Mouse (Mus musculus): Measurements from ENCODE around the gene Cnn1. TPM values are rescaled to one million over a fixed set of nuclear protein-coding genes. Genes with fewer than 3 reads are reported as not detected.
A peak's percentile ranks its signal among the peaks of the same experiment; 100 is the strongest.

Gene Cnn1
- polyA plus RNA-seq, 1 experiment from 2014 or later: 1.1 TPM

- H3K27ac ChIP-seq: no peak overlapping the region
- 3% methylated on average over 35 of the region's 35 CpGs for WGBS
- H3K4me2 ChIP-seq (replicated peaks): peak overlapping the region; percentile 34
- no peaks in the 10 kb centered on the region for H3K36me3 ChIP-seq (replicated peaks; ENCODE audit: control insufficient read depth, insufficient read depth)
- no peak overlapping the region for H3K4me3 ChIP-seq (replicated peaks; ENCODE audit: low read length)
- no peaks in the 10 kb centered on the region for H3K4me1 ChIP-seq (replicated peaks; ENCODE audit: control insufficient read depth, insufficient read depth, low read length)
- H3K9ac ChIP-seq: no peak overlapping the region
- ATAC-seq (ENCODE audit: low FRiP score) (no peak), DNase-seq (ENCODE audit: low spot score) (no peak)
- no peaks in the 10 kb centered on the region for H3K9me3 ChIP-seq (ENCODE audit: control insufficient read depth, low read length)
- H3K27me3 ChIP-seq (ENCODE audit: control insufficient read depth, insufficient read depth, low read length): peaks cover 21% of the 10 kb centered on the region
Measured at GRCm38 (mm10) chr9:22131226-22131981, 32.4 kb downstream of the Cnn1 start.

- H3K36me3 ChIP-seq (replicated peaks; ENCODE audit: control insufficient read depth, insufficient read depth): no peaks in the 10 kb centered on the region
- no peak overlapping the region for H3K27ac ChIP-seq
- ATAC-seq (ENCODE audit: low FRiP score): no peak
- H3K27me3 ChIP-seq (ENCODE audit: control insufficient read depth, insufficient read depth, low read length): peaks cover 24% of the 10 kb centered on the region
- H3K4me1 ChIP-seq (replicated peaks; ENCODE audit: control insufficient read depth, insufficient read depth, low read length): no peaks in the 10 kb centered on the region
- no peak for DNase-seq (ENCODE audit: low spot score)
- H3K4me3 ChIP-seq (replicated peaks; ENCODE audit: low read length): no peak overlapping the region
- H3K9me3 ChIP-seq (ENCODE audit: control insufficient read depth, low read length): no peaks in the 10 kb centered on the region
- WGBS: 51% methylated on average over 11 of the region's 11 CpGs
- no peak overlapping the region for H3K9ac ChIP-seq
- H3K4me2 ChIP-seq (replicated peaks): peak overlapping the region; percentile 34; the same call in 1 of the 2 replicates
Measured at GRCm38 (mm10) chr9:22132220-22132619, 33.2 kb downstream of the Cnn1 start.

GRCm38 (mm10) chr9:22134246-22134890 lies 35.4 kb downstream of the Cnn1 start:
- Histone ChIP-seq H3K4me3 (replicated peaks; ENCODE audit: low read length) (no peak overlapping the region), H3K27me3 (ENCODE audit: control insufficient read depth, insufficient read depth, low read length) (peaks cover 24% of the 10 kb centered on the region), H3K4me1 (replicated peaks; ENCODE audit: control insufficient read depth, insufficient read depth, low read length) (no peaks in the 10 kb centered on the region), H3K36me3 (replicated peaks; ENCODE audit: control insufficient read depth, insufficient read depth) (no peaks in the 10 kb centered on the region), H3K27ac (no peak overlapping the region), H3K4me2 (replicated peaks) (no peak overlapping the region), H3K9ac (no peak overlapping the region), H3K9me3 (ENCODE audit: control insufficient read depth, low read length) (no peaks in the 10 kb centered on the region)
- 84% methylated on average over 7 of the region's 7 CpGs for WGBS
- DNase-seq (ENCODE audit: low spot score) (no peak), ATAC-seq (ENCODE audit: low FRiP score) (no peak)

GRCm38 (mm10) chr9:22134988-22135643 lies 36.1 kb downstream of the Cnn1 start:
- no peaks in the 10 kb centered on the region for H3K9me3 ChIP-seq (ENCODE audit: control insufficient read depth, low read length)
- H3K9ac ChIP-seq: no peak overlapping the region
- no peaks in the 10 kb centered on the region for H3K36me3 ChIP-seq (replicated peaks; ENCODE audit: control insufficient read depth, insufficient read depth)
- H3K4me2 ChIP-seq (replicated peaks): no peak overlapping the region
- WGBS: 63% methylated on average over 9 of the region's 9 CpGs
- no peak overlapping the region for H3K27ac ChIP-seq
- ATAC-seq (ENCODE audit: low FRiP score) (no peak), DNase-seq (ENCODE audit: low spot score) (no peak)
- H3K27me3 ChIP-seq (ENCODE audit: control insufficient read depth, insufficient read depth, low read length): peaks cover 24% of the 10 kb centered on the region
- H3K4me3 ChIP-seq (replicated peaks; ENCODE audit: low read length): no peak overlapping the region
- no peaks in the 10 kb centered on the region for H3K4me1 ChIP-seq (replicated peaks; ENCODE audit: control insufficient read depth, insufficient read depth, low read length)

GRCm38 (mm10) chr9:22135644-22136390 lies 36.8 kb downstream of the Cnn1 start, which contains the start of gene Acp5:
Acp5 (minus strand) TSS chr9:22135711.
- Histone ChIP-seq H3K4me2 (replicated peaks) (no peak within 1 kb of the TSS), H3K27ac (no peak within 1 kb of the TSS), H3K9ac (no peak within 1 kb of the TSS), H3K36me3 (replicated peaks; ENCODE audit: control insufficient read depth, insufficient read depth) (no peaks in the 10 kb centered on the region), H3K9me3 (ENCODE audit: control insufficient read depth, low read length) (no peaks in the 10 kb centered on the region), H3K4me3 (replicated peaks; ENCODE audit: low read length) (no peak within 1 kb of the TSS), H3K4me1 (replicated peaks; ENCODE audit: control insufficient read depth, insufficient read depth, low read length) (no peaks in the 10 kb centered on the region), H3K27me3 (ENCODE audit: control insufficient read depth, insufficient read depth, low read length) (peaks cover 20% of the 10 kb centered on the region)
- 58% methylated on average over 7 of the region's 7 CpGs for WGBS
- no peak for ATAC-seq (ENCODE audit: low FRiP score)
- DNase-seq (ENCODE audit: low spot score): no peak

- no peak overlapping the region for H3K4me2 ChIP-seq (replicated peaks)
- DNase-seq (ENCODE audit: low spot score) (peak; percentile 24), ATAC-seq (ENCODE audit: low FRiP score) (no peak)
- no peak overlapping the region for H3K27ac ChIP-seq
- peaks cover 9% of the 10 kb centered on the region; the same call in 1 of the 2 replicates for H3K27me3 ChIP-seq (ENCODE audit: control insufficient read depth, insufficient read depth, low read length)
- WGBS: 12% methylated on average over 23 of the region's 23 CpGs
- H3K9ac ChIP-seq: no peak overlapping the region
- no peak overlapping the region for H3K4me3 ChIP-seq (replicated peaks; ENCODE audit: low read length)
- H3K36me3 ChIP-seq (replicated peaks; ENCODE audit: control insufficient read depth, insufficient read depth): no peaks in the 10 kb centered on the region
- H3K4me1 ChIP-seq (replicated peaks; ENCODE audit: control insufficient read depth, insufficient read depth, low read length): no peaks in the 10 kb centered on the region
- H3K9me3 ChIP-seq (ENCODE audit: control insufficient read depth, low read length): no peaks in the 10 kb centered on the region
Measured at GRCm38 (mm10) chr9:22136765-22137547, 37.9 kb downstream of the Cnn1 start.

GRCm38 (mm10) chr9:22138480-22138879 lies 39.5 kb downstream of the Cnn1 start:
- H3K4me3 ChIP-seq (replicated peaks; ENCODE audit: low read length): no peak overlapping the region
- no peak overlapping the region for H3K9ac ChIP-seq
- H3K4me1 ChIP-seq (replicated peaks; ENCODE audit: control insufficient read depth, insufficient read depth, low read length): no peaks in the 10 kb centered on the region
- no peaks in the 10 kb centered on the region for H3K36me3 ChIP-seq (replicated peaks; ENCODE audit: control insufficient read depth, insufficient read depth)
- H3K27ac ChIP-seq: no peak overlapping the region
- no peak overlapping the region for H3K4me2 ChIP-seq (replicated peaks)
- DNase-seq (ENCODE audit: low spot score): peak; percentile 68
- WGBS: 37% methylated on average over 2 of the region's 2 CpGs
- no peaks in the 10 kb centered on the region for H3K9me3 ChIP-seq (ENCODE audit: control insufficient read depth, low read length)
- H3K27me3 ChIP-seq (ENCODE audit: control insufficient read depth, insufficient read depth, low read length): 0 out of 2 replicates have a peak, but pooled peaks cover 3% of the 10 kb centered on the region
- ATAC-seq (ENCODE audit: low FRiP score): no peak

- H3K4me1 ChIP-seq (replicated peaks; ENCODE audit: control insufficient read depth, insufficient read depth, low read length): no peaks in the 10 kb centered on the region
- H3K27me3 ChIP-seq (ENCODE audit: control insufficient read depth, insufficient read depth, low read length): 0 out of 2 replicates have a peak, but pooled peaks cover 3% of the 10 kb centered on the region
- 95% methylated on average over 5 of the region's 5 CpGs for WGBS
- H3K27ac ChIP-seq: no peak overlapping the region
- DNase-seq (ENCODE audit: low spot score) (no peak), ATAC-seq (ENCODE audit: low FRiP score) (no peak)
- no peaks in the 10 kb centered on the region for H3K9me3 ChIP-seq (ENCODE audit: control insufficient read depth, low read length)
- no peak overlapping the region for H3K4me3 ChIP-seq (replicated peaks; ENCODE audit: low read length)
- no peaks in the 10 kb centered on the region for H3K36me3 ChIP-seq (replicated peaks; ENCODE audit: control insufficient read depth, insufficient read depth)
- H3K9ac ChIP-seq: no peak overlapping the region
- no peak overlapping the region for H3K4me2 ChIP-seq (replicated peaks)
Measured at GRCm38 (mm10) chr9:22139746-22140145, 40.7 kb downstream of the Cnn1 start.

Data from hindbrain, embryonic 14.5 days (tissue).